In genomic region chr3:115804616-115805015, GRCm38 (mm10) we compare ENCODE assay signal across 23 mouse cellular contexts.
DNase-seq lines count a peak whose midpoint lies in the region; ATAC-seq and TF ChIP-seq lines count a peak whose summit lies in the region.
"Had no signal": no experiment of that assay in that cellular context is flagged by ENCODE, and none has a peak within 500 bp of the region (broad histone marks: within the 10 kb centered on the region; RNA-seq: fewer than 3 reads in every experiment).

No protein-coding gene starts in this region.

- no peak overlapping the region for H3K27ac ChIP-seq in gastrocnemius, adult 2 months
- H3K27ac ChIP-seq: embryonic facial prominence, embryonic 10.5 days; embryonic facial prominence, embryonic 13.5 days; forebrain, embryonic 12.5 days; forebrain, embryonic 15.5 days; hindbrain, embryonic 12.5 days; hindbrain, embryonic 15.5 days had no signal

- no peak overlapping the region for H3K4me3 ChIP-seq in gastrocnemius, adult 2 months
- H3K4me3 ChIP-seq: embryonic facial prominence, embryonic 10.5 days; embryonic facial prominence, embryonic 13.5 days; erythroblast, embryonic 14.5 days; forebrain, embryonic 12.5 days; forebrain, embryonic 15.5 days; hindbrain, embryonic 12.5 days; hindbrain, embryonic 15.5 days had no signal

- TF ChIP-seq CTCF in gastrocnemius, adult 2 months (IDR thresholded peaks at IDR 0.05): no peak

- intact Hi-C loops in gastrocnemius, adult 2 months (cut with DNase I): no loop called here

- DNase-seq in thymus, postnatal 0 days (ENCODE audit: low spot score): peak; percentile 27
- no peak for DNase-seq in thymus, postnatal 4 days
- peak; percentile 64 for DNase-seq in CD4-positive, CD25-positive, alpha-beta regulatory T cell, adult 2 months (ENCODE audit: low read depth, low spot score)
- DNase-seq in naive thymus-derived CD4-positive, alpha-beta T cell, adult 2 months (ENCODE audit: low read depth): peak; percentile 76
- no peak for DNase-seq in B cell, adult 2 months
- DNase-seq in layer of hippocampus, postnatal 14 days (ENCODE audit: low spot score in 2 of 2): no peak
- no peak for DNase-seq in gastrocnemius, adult 2 months
- DNase-seq: adrenal gland, adult 8-10 months; adrenal gland, postnatal 36 days; cerebellum, adult 18-20 months; cerebellum, adult 9-10 months; cerebellum, postnatal 14 days; gastrocnemius, postnatal 14 days had no signal

- peak; percentile 32 for ATAC-seq in activated CD4-positive, CD25-positive, alpha-beta regulatory T cell, adult 4 months
- ATAC-seq: forebrain, embryonic 15.5 days; intestine, embryonic 16.5 days; Patski had no signal

Comparison
In these comparisons a context has a peak if more than half of its experiments do, and no peak if none do; other contexts are left out.
1. DNase-seq: peak in thymus, postnatal 0 days (single experiment), CD4-positive, CD25-positive, alpha-beta regulatory T cell, adult 2 months (single experiment) and naive thymus-derived CD4-positive, alpha-beta T cell, adult 2 months (single experiment); none in thymus, postnatal 4 days (single experiment), B cell, adult 2 months (0 of 2), layer of hippocampus, postnatal 14 days (0 of 2) and gastrocnemius, adult 2 months (single experiment).